Mouse (Mus musculus): ENCODE results near the gene Ugt2b38. TPM values are rescaled to one million over a fixed set of nuclear protein-coding genes. Genes with fewer than 3 reads are reported as not detected.
A peak's percentile ranks its signal among the peaks of the same experiment; 100 is the strongest.
"Not testable (repeated sequence)": the region's sequence is repeated elsewhere in the genome, so short reads cannot be mapped to it uniquely, and the experiment has no call there.

Ugt2b38 gene
- polyA plus RNA-seq, 1 experiment from 2014 or later = not detected

GRCm38 (mm10) chr5:87390818-87391217 lies 33.2 kb downstream of the Ugt2b38 start:
- Histone ChIP-seq H3K36me3 (ENCODE audit: control insufficient read depth, insufficient read depth, low read length) (no peaks in the 10 kb centered on the region), H3K4me3 (replicated peaks; ENCODE audit: low read length) (no peak overlapping the region), H3K27ac (ENCODE audit: low read length) (no peak overlapping the region), H3K4me1 (ENCODE audit: control insufficient read depth, insufficient read depth, low read length) (no peaks in the 10 kb centered on the region), H3K9ac (ENCODE audit: low read length) (no peak overlapping the region), H3K9me3 (replicated peaks; ENCODE audit: control insufficient read depth, low read length) (no peaks in the 10 kb centered on the region), H3K27me3 (ENCODE audit: control insufficient read depth, insufficient read depth, low read length) (no peaks in the 10 kb centered on the region), H3K4me2 (ENCODE audit: low read depth, low read length) (no peak overlapping the region)
- no peak for ATAC-seq (ENCODE audit: insufficient read depth, low FRiP score)
- 69% methylated on average over 2 of the region's 2 CpGs for WGBS

DNA sequence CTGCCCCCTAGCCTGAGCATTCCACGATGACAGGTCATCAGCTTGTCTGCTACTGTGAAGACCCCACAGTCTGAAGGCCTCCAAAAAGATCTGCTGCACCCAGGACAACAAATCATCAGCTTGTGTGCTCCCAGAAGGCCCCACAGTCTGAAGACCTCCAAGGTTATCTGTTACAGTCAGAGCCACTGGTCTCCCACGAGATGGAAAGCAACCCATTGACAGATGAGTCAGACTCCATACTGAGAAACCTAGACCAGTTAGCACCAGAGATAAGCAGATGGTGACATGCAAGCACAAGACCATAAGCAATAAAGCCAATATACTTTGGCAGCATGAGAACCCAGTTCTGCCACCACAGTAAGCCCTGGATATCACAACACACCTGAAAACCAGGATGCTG lies 43.8 kb downstream of the Ugt2b38 start:
- H3K9me3 ChIP-seq (replicated peaks; ENCODE audit: control insufficient read depth, low read length) = no peaks in the 10 kb centered on the region
- no peak overlapping the region for H3K9ac ChIP-seq (ENCODE audit: low read length)
- H3K4me2 ChIP-seq (ENCODE audit: low read depth, low read length) = no peak overlapping the region
- ATAC-seq (ENCODE audit: insufficient read depth, low FRiP score) = peak; percentile 44; the same call in 1 of the 2 replicates
- no peaks in the 10 kb centered on the region for H3K27me3 ChIP-seq (ENCODE audit: control insufficient read depth, insufficient read depth, low read length)
- no peaks in the 10 kb centered on the region for H3K4me1 ChIP-seq (ENCODE audit: control insufficient read depth, insufficient read depth, low read length)
- H3K27ac ChIP-seq (ENCODE audit: low read length) = no peak overlapping the region
- no peak overlapping the region for H3K4me3 ChIP-seq (replicated peaks; ENCODE audit: low read length)
- WGBS = 43% methylated on average over 2 of the region's 2 CpGs
- no peaks in the 10 kb centered on the region for H3K36me3 ChIP-seq (ENCODE audit: control insufficient read depth, insufficient read depth, low read length)

DNA sequence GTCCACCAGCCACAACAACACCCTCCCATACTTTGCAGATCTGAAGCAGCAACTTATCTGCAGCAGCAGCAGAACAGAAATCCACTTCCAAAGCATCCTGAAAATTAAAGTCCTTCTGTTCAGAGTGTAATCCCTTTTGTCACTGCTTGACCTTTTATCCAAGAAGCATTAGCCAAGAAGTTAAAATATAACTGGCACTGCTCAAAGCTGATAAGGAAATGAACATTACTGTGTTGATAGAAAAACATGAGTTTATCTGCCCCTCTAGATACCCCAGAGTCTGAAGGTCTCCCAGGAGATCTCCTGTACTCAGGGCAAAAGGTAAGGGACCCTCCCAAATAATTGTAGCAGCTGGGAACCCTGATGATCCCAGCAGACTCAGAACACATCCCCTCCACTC lies 44.2 kb downstream of the Ugt2b38 start:
- ATAC-seq (ENCODE audit: insufficient read depth, low FRiP score) = peak; percentile 44; the same call in 1 of the 2 replicates
- H3K9me3 ChIP-seq (replicated peaks; ENCODE audit: control insufficient read depth, low read length) = no peaks in the 10 kb centered on the region
- H3K9ac ChIP-seq (ENCODE audit: low read length) = no peak overlapping the region
- H3K4me2 ChIP-seq (ENCODE audit: low read depth, low read length) = no peak overlapping the region
- no peak overlapping the region for H3K27ac ChIP-seq (ENCODE audit: low read length)
- H3K4me3 ChIP-seq (replicated peaks; ENCODE audit: low read length) = no peak overlapping the region
- no peaks in the 10 kb centered on the region for H3K27me3 ChIP-seq (ENCODE audit: control insufficient read depth, insufficient read depth, low read length)
- H3K4me1 ChIP-seq (ENCODE audit: control insufficient read depth, insufficient read depth, low read length) = no peaks in the 10 kb centered on the region
- no peaks in the 10 kb centered on the region for H3K36me3 ChIP-seq (ENCODE audit: control insufficient read depth, insufficient read depth, low read length)

DNA sequence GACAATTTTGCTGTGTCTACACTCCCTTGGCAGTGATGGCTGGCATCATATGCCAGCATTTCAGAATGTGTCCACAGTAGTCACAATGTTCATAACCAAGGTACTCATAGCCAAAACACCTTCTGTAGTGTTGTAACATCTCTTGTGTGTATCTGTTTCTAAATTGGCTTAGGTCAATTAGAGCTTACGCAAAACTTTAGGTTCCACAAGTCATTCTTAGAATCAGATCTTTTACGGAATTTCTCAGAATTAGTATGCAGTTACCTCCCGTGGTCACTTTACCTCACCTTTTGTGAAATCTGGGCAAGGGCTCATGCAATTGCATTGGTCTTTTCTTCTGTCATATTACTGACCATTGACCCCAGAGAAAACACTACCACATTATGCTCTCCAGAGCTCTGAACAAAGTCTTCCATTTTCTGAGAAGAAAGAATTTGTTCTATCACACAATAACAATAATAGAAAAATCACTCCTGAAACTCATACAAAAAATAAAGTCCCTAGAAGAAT lies 48.1 kb downstream of the Ugt2b38 start:
- WGBS = 87% methylated on average over 3 of the region's 3 CpGs
- Histone ChIP-seq H3K27me3 (ENCODE audit: control insufficient read depth, insufficient read depth, low read length) (no peaks in the 10 kb centered on the region), H3K27ac (ENCODE audit: low read length) (no peak overlapping the region), H3K9ac (ENCODE audit: low read length) (no peak overlapping the region), H3K4me2 (ENCODE audit: low read depth, low read length) (no peak overlapping the region), H3K4me3 (replicated peaks; ENCODE audit: low read length) (no peak overlapping the region), H3K4me1 (ENCODE audit: control insufficient read depth, insufficient read depth, low read length) (no peaks in the 10 kb centered on the region), H3K9me3 (replicated peaks; ENCODE audit: control insufficient read depth, low read length) (no peaks in the 10 kb centered on the region), H3K36me3 (ENCODE audit: control insufficient read depth, insufficient read depth, low read length) (no peaks in the 10 kb centered on the region)
- ATAC-seq (ENCODE audit: insufficient read depth, low FRiP score) = no peak

- no peak overlapping the region for H3K4me2 ChIP-seq (ENCODE audit: low read depth, low read length)
- H3K4me3 ChIP-seq (replicated peaks; ENCODE audit: low read length) = no peak overlapping the region
- H3K36me3 ChIP-seq (ENCODE audit: control insufficient read depth, insufficient read depth, low read length) = no peaks in the 10 kb centered on the region
- H3K4me1 ChIP-seq (ENCODE audit: control insufficient read depth, insufficient read depth, low read length) = no peaks in the 10 kb centered on the region
- H3K27me3 ChIP-seq (ENCODE audit: control insufficient read depth, insufficient read depth, low read length) = no peaks in the 10 kb centered on the region
- 69% methylated on average over 1 of the region's 1 CpGs for WGBS
- no peaks in the 10 kb centered on the region for H3K9me3 ChIP-seq (replicated peaks; ENCODE audit: control insufficient read depth, low read length)
- no peak for ATAC-seq (ENCODE audit: insufficient read depth, low FRiP score)
- no peak overlapping the region for H3K9ac ChIP-seq (ENCODE audit: low read length)
- H3K27ac ChIP-seq (ENCODE audit: low read length) = no peak overlapping the region
These were observed 50.5 kb downstream of the Ugt2b38 start for GRCm38 (mm10) chr5:87373502-87373863.

- H3K4me2 ChIP-seq (ENCODE audit: low read depth, low read length); H3K4me3 ChIP-seq (replicated peaks; ENCODE audit: low read length); H3K27me3 ChIP-seq (ENCODE audit: control insufficient read depth, insufficient read depth, low read length); H3K4me1 ChIP-seq (ENCODE audit: control insufficient read depth, insufficient read depth, low read length); H3K9me3 ChIP-seq (replicated peaks; ENCODE audit: control insufficient read depth, low read length); H3K27ac ChIP-seq (ENCODE audit: low read length); H3K9ac ChIP-seq (ENCODE audit: low read length); H3K36me3 ChIP-seq (ENCODE audit: control insufficient read depth, insufficient read depth, low read length): not testable (repeated sequence)
- ATAC-seq (ENCODE audit: insufficient read depth, low FRiP score) = peak; percentile 79; the same call in 1 of the 2 replicates
- WGBS = 44% methylated on average over 4 of the region's 4 CpGs
These were observed 51.1 kb downstream of the Ugt2b38 start for GRCm38 (mm10) chr5:87372788-87373501.

Other genes starting within 250 kb of the Ugt2b38 start
- 0.06 TPM in 1 of 2 replicates, not detected in the other for gene Ugt2b37, start 169.4 kb downstream of the Ugt2b38 start, polyA plus RNA-seq (2015; fragmentation: Nextera tagmentation; extraction: Ambion mirVana)
- gene Ugt2a3, start 87.0 kb downstream of the Ugt2b38 start, polyA plus RNA-seq (2015; fragmentation: Nextera tagmentation; extraction: Ambion mirVana) = 0.39 and 0.58 TPM in 2 replicates
- not detected in 2 replicates for gene Ugt2a2, start 58.1 kb upstream of the Ugt2b38 start, polyA plus RNA-seq (2015; fragmentation: Nextera tagmentation; extraction: Ambion mirVana)
- gene Gm43638, start 62.6 kb upstream of the Ugt2b38 start, polyA plus RNA-seq (2015; fragmentation: Nextera tagmentation; extraction: Ambion mirVana) = not detected in 2 replicates
- not detected in 2 replicates for gene Ugt2a1, start 66.7 kb upstream of the Ugt2b38 start, polyA plus RNA-seq (2015; fragmentation: Nextera tagmentation; extraction: Ambion mirVana)
- gene Sult1b1, start 114.0 kb upstream of the Ugt2b38 start, polyA plus RNA-seq (2015; fragmentation: Nextera tagmentation; extraction: Ambion mirVana) = 26.6 and 32.3 TPM in 2 replicates
- gene Sult1d1, start 144.8 kb upstream of the Ugt2b38 start, polyA plus RNA-seq (2015; fragmentation: Nextera tagmentation; extraction: Ambion mirVana) = 39.8 and 40.5 TPM in 2 replicates
- 0.10 TPM in 1 of 2 replicates, not detected in the other for gene Sult1e1, start 167.4 kb upstream of the Ugt2b38 start, polyA plus RNA-seq (2015; fragmentation: Nextera tagmentation; extraction: Ambion mirVana)
- gene Csn1s1, start 242.0 kb upstream of the Ugt2b38 start, polyA plus RNA-seq (2015; fragmentation: Nextera tagmentation; extraction: Ambion mirVana) = not detected in 2 replicates